22 mouse cellular contexts compared by ENCODE assay signal in genomic region chr13:49435745-49436144, GRCm38 (mm10). TPM values are rescaled to one million over a fixed set of nuclear protein-coding genes. Genes with fewer than 3 reads are reported as not detected.
DNase-seq lines count a peak whose midpoint lies in the region; ATAC-seq and TF ChIP-seq lines count a peak whose summit lies in the region.
"Had no signal": no experiment of that assay in that cellular context is flagged by ENCODE, and none has a peak within 500 bp of the region (broad histone marks: within the 10 kb centered on the region; RNA-seq: fewer than 3 reads in every experiment).

No protein-coding gene starts in this region.

- no peaks in the 10 kb centered on the region for H3K9me3 ChIP-seq in heart, embryonic 12.5 days (replicated peaks)
- H3K9me3 ChIP-seq: embryonic facial prominence, embryonic 15.5 days; intestine, embryonic 15.5 days; limb, embryonic 15.5 days; liver, embryonic 15.5 days; midbrain, embryonic 12.5 days; neural tube, embryonic 13.5 days had no signal

- intact Hi-C loops in left cerebral cortex, adult 2 months (cut with DNase I) = no loop called here

- DNase-seq in heart, postnatal 4 days = no peak
- no peak for DNase-seq in left cerebral cortex, adult 2 months (ENCODE audit: extremely low spot score in 1 of 2, low spot score in 2 of 2)
- no peak for DNase-seq in left cerebral cortex, adult 18-20 months (ENCODE audit: low spot score in 2 of 2)
- DNase-seq in thymus, postnatal 25 days = peak; percentile 27
- no peak for DNase-seq in left cerebral cortex, adult 11 months (ENCODE audit: low spot score)
- no peak for DNase-seq in adipocyte (ENCODE audit: low spot score)
- DNase-seq: adrenal gland, postnatal 25 days; cerebellum, adult 11 months; cerebellum, postnatal 25 days; kidney, adult 9 months; kidney, postnatal 4 days had no signal

- no peak for ATAC-seq in heart, embryonic 12.5 days (ENCODE audit: insufficient number of reproducible peaks, low FRiP score)
- ATAC-seq: forebrain, embryonic 16.5 days; intestine, embryonic 15.5 days; Patski had no signal

- H3K27me3 ChIP-seq in heart, embryonic 12.5 days (replicated peaks) = no peaks in the 10 kb centered on the region
- H3K27me3 ChIP-seq: embryonic facial prominence, embryonic 15.5 days; intestine, embryonic 15.5 days; limb, embryonic 15.5 days; liver, embryonic 15.5 days; midbrain, embryonic 12.5 days; neural tube, embryonic 13.5 days; Patski had no signal

- 88% methylated on average over 1 of the region's 1 CpGs for WGBS in heart, embryonic 12.5 days

- H3K36me3 ChIP-seq in heart, embryonic 12.5 days = peaks cover 47% of the 10 kb centered on the region

- 0 out of 2 replicates have a peak overlapping the region, but pooled peaks have one; percentile 4 for H3K4me2 ChIP-seq in heart, embryonic 12.5 days
- H3K4me2 ChIP-seq: embryonic facial prominence, embryonic 15.5 days; intestine, embryonic 15.5 days; limb, embryonic 15.5 days; liver, embryonic 15.5 days; midbrain, embryonic 12.5 days; neural tube, embryonic 13.5 days had no signal

- H3K4me1 ChIP-seq in heart, embryonic 12.5 days (replicated peaks) = peaks cover 23% of the 10 kb centered on the region
- peaks cover 6% of the 10 kb centered on the region; the same call in 1 of the 2 replicates for H3K4me1 ChIP-seq in cortical plate, adult 2 months (ENCODE audit: control insufficient read depth, insufficient read depth, low read length)
- H3K4me1 ChIP-seq: embryonic facial prominence, embryonic 15.5 days; intestine, embryonic 15.5 days; limb, embryonic 15.5 days; liver, embryonic 15.5 days; midbrain, embryonic 12.5 days; neural tube, embryonic 13.5 days had no signal

- H3K27ac ChIP-seq in heart, embryonic 12.5 days (ENCODE audit: poor library complexity, severe bottlenecking) = peak overlapping the region; percentile 64
- H3K27ac ChIP-seq in left cerebral cortex, adult 2 months = peak overlapping the region; percentile 36; the same call in 1 of the 2 replicates
- H3K27ac ChIP-seq in cortical plate, adult 2 months (ENCODE audit: insufficient read depth, low read length) = peak overlapping the region; percentile 41; the same call in 1 of the 2 replicates
- H3K27ac ChIP-seq: embryonic facial prominence, embryonic 15.5 days; intestine, embryonic 15.5 days; limb, embryonic 15.5 days; liver, embryonic 15.5 days; midbrain, embryonic 12.5 days; neural tube, embryonic 13.5 days had no signal

- H3K9ac ChIP-seq in heart, embryonic 12.5 days = no peak overlapping the region
- H3K9ac ChIP-seq: embryonic facial prominence, embryonic 15.5 days; intestine, embryonic 15.5 days; limb, embryonic 15.5 days; liver, embryonic 15.5 days; midbrain, embryonic 12.5 days; neural tube, embryonic 13.5 days had no signal

- no peak overlapping the region for H3K4me3 ChIP-seq in heart, embryonic 12.5 days
- no peak overlapping the region for H3K4me3 ChIP-seq in left cerebral cortex, adult 2 months
- H3K4me3 ChIP-seq in cortical plate, adult 2 months (ENCODE audit: insufficient read depth, low read length) = no peak overlapping the region
- H3K4me3 ChIP-seq: embryonic facial prominence, embryonic 15.5 days; intestine, embryonic 15.5 days; limb, embryonic 15.5 days; liver, embryonic 15.5 days; midbrain, embryonic 12.5 days; neural tube, embryonic 13.5 days had no signal

- no peak for TF ChIP-seq POLR2A in cortical plate, adult 2 months (IDR thresholded peaks at IDR 0.05; ENCODE audit: extremely low read depth, insufficient read depth, low read length)

- TF ChIP-seq CTCF in left cerebral cortex, adult 2 months (IDR thresholded peaks at IDR 0.05) = no peak
- no peak for TF ChIP-seq CTCF in cortical plate, adult 2 months (IDR thresholded peaks at IDR 0.05; ENCODE audit: extremely low read depth, insufficient read depth, low read length)

RNA-seq across cellular contexts. Expression of gene Ippk, which starts 14.7 kb away (rescaled TPM):
- polyA plus RNA-seq in heart, embryonic 12.5 days (2016; fragmentation: Nextera tagmentation; extraction: Ambion mirVana) = 13.1 and 14.0 TPM in 2 replicates
- total RNA-seq in heart, postnatal 4 days (2021) = 1 to 10 TPM; 9.5 to 9.9 TPM
- total RNA-seq in left cerebral cortex, adult 2 months (2021) = 10 to 100 TPM; 17.7 to 18.0 TPM
- 10 to 100 TPM; 14.5 to 18.4 TPM for total RNA-seq in left cerebral cortex, adult 18-20 months (2021)
- polyA plus RNA-seq in cortical plate, adult 2 months (2012; rRNA removed) = 11.2 and 12.3 TPM in 2 replicates

RNA-seq across cellular contexts. Expression of gene Tes3-ps, which starts 57.4 kb away (rescaled TPM):
- polyA plus RNA-seq in heart, embryonic 12.5 days (2016; fragmentation: Nextera tagmentation; extraction: Ambion mirVana) = 0.88 and 0.92 TPM in 2 replicates
- total RNA-seq in heart, postnatal 4 days (2021) = 1 to 10 TPM; 1.4 TPM
- total RNA-seq in left cerebral cortex, adult 2 months (2021) = 1 to 10 TPM; 1.5 to 2.1 TPM
- 1 to 10 TPM; 1.5 to 2.3 TPM for total RNA-seq in left cerebral cortex, adult 18-20 months (2021)
- polyA plus RNA-seq in cortical plate, adult 2 months (2012; rRNA removed) = 0.38 and 0.40 TPM in 2 replicates
- polyA plus RNA-seq: small intestine, adult 2 months had no signal
